Mouse (Mus musculus): Measurements from ENCODE around the gene Prelp.

DNA sequence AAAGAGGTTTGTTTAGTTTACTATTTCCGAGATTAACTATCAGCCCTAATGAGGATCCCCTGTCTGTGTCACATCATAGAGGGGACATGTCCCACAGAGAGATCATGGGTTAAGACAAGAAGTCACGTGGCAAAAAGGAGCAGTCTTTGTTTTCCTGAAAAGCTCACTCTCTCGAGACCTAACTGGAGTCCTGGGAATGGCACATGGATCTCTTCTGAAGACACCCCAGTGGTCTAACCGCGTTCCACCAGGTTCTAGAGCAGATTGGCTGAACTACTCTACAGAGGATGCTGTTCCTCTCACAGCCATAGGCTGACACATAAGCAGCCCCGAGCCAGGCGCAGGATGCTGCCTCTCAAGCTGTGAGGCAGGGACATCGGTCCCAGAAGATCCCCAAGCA is 48.2 kb upstream of the Prelp start:
- TF ChIP-seq CTCF (IDR thresholded peaks at IDR 0.05; ENCODE audit: borderline replicate concordance, insufficient read depth, low read depth, low read length) (no peak), POLR2A (IDR thresholded peaks at IDR 0.05; ENCODE audit: borderline replicate concordance, insufficient read depth, low read length) (no peak)
